Mouse (Mus musculus) layer of hippocampus, adult 18-20 months (tissue): Measurements from ENCODE around the gene Ehbp1. TPM values are rescaled to one million over a fixed set of nuclear protein-coding genes. Genes with fewer than 3 reads are reported as not detected.
A peak's percentile ranks its signal among the peaks of the same experiment; 100 is the strongest.

Experiments
- DNase-seq, 2 experiments: peaks; one replicate each; pipeline ENCODE4 v3.0.0; 2022; ENCODE audit warnings: low spot score in 2 of 2
- total RNA-seq, 2 experiments: library from RNA; stranded (reverse); gene quantifications; 2 replicates each; pipeline ENCODE4 v1.2.3; 2021

The Ehbp1 gene
- total RNA-seq, 2 experiments from 2014 or later = 42.8 to 45.5 TPM

GRCm38 (mm10) chr11:22002783-22003340, 339.2 kb downstream of the Ehbp1 start, which contains the start of gene Otx1:
Otx1 (minus strand) TSS chr11:22002897.
- DNase-seq = no peak

GRCm38 (mm10) chr11:22002062-22002782, 339.9 kb downstream of the Ehbp1 start:
- DNase-seq = no peak

GRCm38 (mm10) chr11:22001321-22002061, 340.6 kb downstream of the Ehbp1 start:
- DNase-seq = no peak

GRCm38 (mm10) chr11:22000316-22001076, 341.6 kb downstream of the Ehbp1 start:
- DNase-seq = no peak

- no peak for DNase-seq
Observed at GRCm38 (mm10) chr11:21999396-22000315, 342.4 kb downstream of the Ehbp1 start.

- DNase-seq = no peak
Observed at GRCm38 (mm10) chr11:21998141-21999047, 343.7 kb downstream of the Ehbp1 start.

GRCm38 (mm10) chr11:21997561-21998140, 344.4 kb downstream of the Ehbp1 start:
- DNase-seq = no peak

GRCm38 (mm10) chr11:21996661-21997560, 345.2 kb downstream of the Ehbp1 start:
- peak in 1 of 2 experiments; percentile 13 for DNase-seq

GRCm38 (mm10) chr11:21996325-21996647, 345.8 kb downstream of the Ehbp1 start:
- no peak for DNase-seq

- no peak for DNase-seq
Observed at GRCm38 (mm10) chr11:21995534-21996324, 346.4 kb downstream of the Ehbp1 start.

GRCm38 (mm10) chr11:21994377-21995370, 347.4 kb downstream of the Ehbp1 start:
- no peak for DNase-seq

- DNase-seq = peak in 1 of 2 experiments; percentile 17
Observed at GRCm38 (mm10) chr11:21993597-21994376, 348.3 kb downstream of the Ehbp1 start.

GRCm38 (mm10) chr11:21992761-21993596, 349.1 kb downstream of the Ehbp1 start:
- DNase-seq = no peak

GRCm38 (mm10) chr11:21988398-21988946, 353.6 kb downstream of the Ehbp1 start:
- no peak for DNase-seq
